Mouse (Mus musculus): ENCODE results near the gene Cd300e. TPM values are rescaled to one million over a fixed set of nuclear protein-coding genes. Genes with fewer than 3 reads are reported as not detected.

Cd300e gene
- total RNA-seq (2014; fragmentation: Nextera tagmentation) (not detected in 2 replicates), total RNA-seq (2017) (not detected in 2 replicates)

GRCm38 (mm10) chr11:115062077-115062476 is at the start of gene Cd300e:
Cd300e (minus strand) TSS chr11:115062177.
- ATAC-seq (replicated peaks; ENCODE audit: low FRiP score, low TSS enrichment, poor library complexity, severe bottlenecking): no peak

- no peak for ATAC-seq (replicated peaks; ENCODE audit: low FRiP score, low TSS enrichment, poor library complexity, severe bottlenecking)
These were observed 48.3 kb upstream of the Cd300e start for GRCm38 (mm10) chr11:115110271-115110670.

GRCm38 (mm10) chr11:115108176-115108575 is 46.2 kb upstream of the Cd300e start:
- no peak for ATAC-seq (replicated peaks; ENCODE audit: low FRiP score, low TSS enrichment, poor library complexity, severe bottlenecking)

GRCm38 (mm10) chr11:115107403-115107916 is 45.5 kb upstream of the Cd300e start:
- no peak for ATAC-seq (replicated peaks; ENCODE audit: low FRiP score, low TSS enrichment, poor library complexity, severe bottlenecking)

- ATAC-seq (replicated peaks; ENCODE audit: low FRiP score, low TSS enrichment, poor library complexity, severe bottlenecking): no peak
These were observed 44.7 kb upstream of the Cd300e start for GRCm38 (mm10) chr11:115106638-115107037.

GRCm38 (mm10) chr11:115104769-115105563 is 43.0 kb upstream of the Cd300e start:
- no peak for ATAC-seq (replicated peaks; ENCODE audit: low FRiP score, low TSS enrichment, poor library complexity, severe bottlenecking)

- no peak for ATAC-seq (replicated peaks; ENCODE audit: low FRiP score, low TSS enrichment, poor library complexity, severe bottlenecking)
These were observed 41.8 kb upstream of the Cd300e start for GRCm38 (mm10) chr11:115103470-115104413.

- no peak for ATAC-seq (replicated peaks; ENCODE audit: low FRiP score, low TSS enrichment, poor library complexity, severe bottlenecking)
These were observed 40.1 kb upstream of the Cd300e start for GRCm38 (mm10) chr11:115102116-115102515.

- ATAC-seq (replicated peaks; ENCODE audit: low FRiP score, low TSS enrichment, poor library complexity, severe bottlenecking): no peak
These were observed 39.7 kb upstream of the Cd300e start for GRCm38 (mm10) chr11:115101615-115102051.

GRCm38 (mm10) chr11:115100741-115101140 is 38.8 kb upstream of the Cd300e start:
- no peak for ATAC-seq (replicated peaks; ENCODE audit: low FRiP score, low TSS enrichment, poor library complexity, severe bottlenecking)

GRCm38 (mm10) chr11:115100032-115100621 is 38.1 kb upstream of the Cd300e start:
- ATAC-seq (replicated peaks; ENCODE audit: low FRiP score, low TSS enrichment, poor library complexity, severe bottlenecking): no peak

GRCm38 (mm10) chr11:115099241-115099840 is 37.4 kb upstream of the Cd300e start:
- no peak for ATAC-seq (replicated peaks; ENCODE audit: low FRiP score, low TSS enrichment, poor library complexity, severe bottlenecking)

GRCm38 (mm10) chr11:115098203-115098932 is 36.4 kb upstream of the Cd300e start:
- no peak for ATAC-seq (replicated peaks; ENCODE audit: low FRiP score, low TSS enrichment, poor library complexity, severe bottlenecking)

GRCm38 (mm10) chr11:115092140-115092539 is 30.2 kb upstream of the Cd300e start:
- no peak for ATAC-seq (replicated peaks; ENCODE audit: low FRiP score, low TSS enrichment, poor library complexity, severe bottlenecking)

- ATAC-seq (replicated peaks; ENCODE audit: low FRiP score, low TSS enrichment, poor library complexity, severe bottlenecking): peak; percentile 77
These were observed 29.5 kb upstream of the Cd300e start, which contains the start of gene Rab37 for GRCm38 (mm10) chr11:115091362-115091901. Rab37 (plus strand) TSS chr11:115091431.

GRCm38 (mm10) chr11:115089853-115090252 is 27.9 kb upstream of the Cd300e start:
- no peak for ATAC-seq (replicated peaks; ENCODE audit: low FRiP score, low TSS enrichment, poor library complexity, severe bottlenecking)

- no peak for ATAC-seq (replicated peaks; ENCODE audit: low FRiP score, low TSS enrichment, poor library complexity, severe bottlenecking)
These were observed 24.2 kb upstream of the Cd300e start for GRCm38 (mm10) chr11:115086213-115086612.

GRCm38 (mm10) chr11:115085064-115085463 is 23.1 kb upstream of the Cd300e start:
- ATAC-seq (replicated peaks; ENCODE audit: low FRiP score, low TSS enrichment, poor library complexity, severe bottlenecking): no peak

Measured in megakaryocyte-erythroid progenitor cell, adult 5-6 weeks (primary cell).